Mouse (Mus musculus) neural tube, embryonic 11.5 days (tissue): Measurements from ENCODE around the gene Gna13. TPM values are rescaled to one million over a fixed set of nuclear protein-coding genes. Genes with fewer than 3 reads are reported as not detected.

ENCODE experiments used
- ATAC-seq: fragments of 200-750 bp; cut with Nextera tagmentation; 2 replicates; pipeline ENCODE4 v1.8.0; 2017; ENCODE audit warnings: moderate number of reproducible peaks, mild to moderate bottlenecking, moderate TSS enrichment, moderate library complexity; ENCODE audit not compliant: insufficient read depth, low FRiP score, low TSS enrichment
- DNase-seq: peaks from one replicate; pipeline ENCODE4 v3.0.0-alpha.2; 2015; ENCODE audit warnings: low spot score
- H3K27ac ChIP-seq: fragments of 300-500 bp; sonication (generic); 2 replicates; pipeline ENCODE4 v1.5.1; 2014; ENCODE audit warnings: low read depth, mild to moderate bottlenecking, low read length
- H3K27me3 ChIP-seq: fragments of 300-500 bp; sonication (generic); 2 replicates; pipeline ENCODE4 v1.6.1; 2014; ENCODE audit warnings: mild to moderate bottlenecking, low read length, mixed read lengths; ENCODE audit not compliant: control insufficient read depth, insufficient read depth
- H3K36me3 ChIP-seq: fragments of 300-500 bp; sonication (generic); 2 replicates; pipeline ENCODE4 v1.6.1; 2014; ENCODE audit warnings: mild to moderate bottlenecking, low read length, moderate library complexity, mixed read lengths; ENCODE audit not compliant: control insufficient read depth, insufficient read depth
- H3K4me1 ChIP-seq: fragments of 300-500 bp; sonication (generic); 2 replicates; pipeline ENCODE4 v1.6.1; 2014; ENCODE audit warnings: low read length, mixed read lengths; ENCODE audit not compliant: control insufficient read depth, insufficient read depth
- H3K4me2 ChIP-seq: fragments of 300-500 bp; sonication (generic); 2 replicates; pipeline ENCODE4 v1.6.1; 2014; ENCODE audit warnings: low read depth, mild to moderate bottlenecking, moderate library complexity
- H3K4me3 ChIP-seq: fragments of 300-500 bp; sonication (generic); 2 replicates; pipeline ENCODE4 v1.5.1; 2014; ENCODE audit warnings: low read depth, low read length
- H3K9ac ChIP-seq: fragments of 300-500 bp; sonication (generic); 2 replicates; pipeline ENCODE4 v1.6.1; 2014; ENCODE audit warnings: mild to moderate bottlenecking, low read length
- H3K9me3 ChIP-seq: fragments of 300-500 bp; sonication (generic); 2 replicates; pipeline ENCODE4 v1.6.1; 2016; ENCODE audit warnings: low read length; ENCODE audit not compliant: control insufficient read depth
- WGBS: fragments of 180-500 bp; shearing (Covaris S2); extraction: QIAGEN DNeasy Blood & Tissue Kit; methylation state at CpG from one replicate; pipeline ENCODE4 v1.1.7; 2014; 5-methylcytosine and 5-hydroxymethylcytosine counted together
- polyA plus RNA-seq: library from polyadenylated mRNA; unstranded; fragments of >200 nt; fragmentation: Nextera tagmentation; extraction: Ambion mirVana; gene quantifications from 2 replicates; pipeline ENCODE4 v1.2.1, GENCODE M21; 2014

Gna13 gene
- polyA plus RNA-seq, 1 experiment from 2014 or later = 19.9 TPM

DNA sequence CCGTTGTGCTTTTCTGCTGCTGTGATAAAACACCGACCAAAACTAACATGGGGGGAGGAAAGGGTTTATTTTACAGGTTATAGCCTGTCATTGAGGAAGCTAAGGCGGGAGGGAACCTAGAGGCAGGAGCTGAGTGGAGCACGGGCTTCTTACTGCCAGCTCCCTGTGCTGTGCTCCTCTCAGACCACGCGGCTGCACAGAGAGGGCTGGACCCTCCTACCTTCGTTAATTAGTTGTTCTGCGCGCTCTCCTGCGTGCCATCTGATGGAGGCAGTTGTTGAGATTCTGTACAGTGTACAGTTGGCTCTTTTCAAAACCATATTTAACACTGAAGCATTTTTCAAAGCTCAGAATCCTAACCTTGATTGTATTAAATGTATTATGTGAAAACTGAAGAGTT is 14.8 kb downstream of the Gna13 start:
- no peaks in the 10 kb centered on the region for H3K36me3 ChIP-seq
- WGBS = 48% methylated on average over 10 of the region's 10 CpGs
- H3K27me3 ChIP-seq = no peaks in the 10 kb centered on the region
- peaks cover 9% of the 10 kb centered on the region; the same call in 1 of the 2 replicates for H3K4me1 ChIP-seq
- no peak overlapping the region for H3K27ac ChIP-seq
- ATAC-seq (no peak), DNase-seq (no peak)
- H3K9me3 ChIP-seq = no peaks in the 10 kb centered on the region
- H3K4me3 ChIP-seq = no peak overlapping the region
- H3K9ac ChIP-seq = no peak overlapping the region
- no peak overlapping the region for H3K4me2 ChIP-seq

DNA sequence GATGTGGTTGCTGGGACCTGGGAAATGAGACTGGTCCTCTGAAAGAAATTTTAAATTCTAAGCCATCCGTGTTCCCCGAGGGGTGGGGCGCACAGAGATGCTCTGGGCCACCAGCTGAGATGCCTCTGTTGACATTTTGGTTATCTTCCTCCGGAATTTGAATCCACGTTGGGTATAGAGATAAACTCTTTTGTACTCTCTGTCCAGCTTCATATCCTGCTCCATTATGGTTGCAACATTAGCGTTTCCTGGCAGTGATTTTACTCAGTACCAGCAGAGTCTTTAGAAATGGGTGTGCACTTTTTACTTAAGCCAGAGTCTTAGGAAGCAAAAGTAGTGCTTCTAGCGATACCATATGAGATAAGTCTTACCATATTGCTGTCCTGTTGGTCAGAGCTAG is 15.4 kb downstream of the Gna13 start:
- Histone ChIP-seq H3K4me1 (peaks cover 9% of the 10 kb centered on the region; the same call in 1 of the 2 replicates), H3K27ac (no peak overlapping the region), H3K27me3 (no peaks in the 10 kb centered on the region), H3K4me3 (no peak overlapping the region), H3K4me2 (no peak overlapping the region), H3K36me3 (no peaks in the 10 kb centered on the region), H3K9me3 (no peaks in the 10 kb centered on the region), H3K9ac (no peak overlapping the region)
- ATAC-seq (no peak), DNase-seq (no peak)
- 81% methylated on average over 7 of the region's 7 CpGs for WGBS

DNA sequence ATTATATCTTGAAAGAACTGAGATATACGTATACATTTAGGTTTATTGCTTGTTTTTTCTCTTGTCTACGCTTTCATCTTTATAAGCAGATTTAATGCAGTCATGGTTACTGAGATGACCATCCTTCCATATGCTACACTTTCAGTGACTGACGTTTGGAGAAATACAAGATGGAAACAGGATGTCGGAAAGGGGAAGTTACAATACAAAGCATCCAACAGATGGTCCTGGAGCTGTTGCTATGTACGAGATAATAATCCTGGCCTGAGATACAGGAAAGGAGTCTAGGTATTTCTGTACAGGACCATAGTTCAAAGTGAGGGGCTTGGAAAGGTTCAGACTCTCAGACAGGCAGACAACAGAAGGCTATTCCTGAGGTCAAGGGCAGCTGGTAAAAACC is 18.0 kb downstream of the Gna13 start:
- ATAC-seq = no peak
- 83% methylated on average over 5 of the region's 5 CpGs for WGBS

DNA sequence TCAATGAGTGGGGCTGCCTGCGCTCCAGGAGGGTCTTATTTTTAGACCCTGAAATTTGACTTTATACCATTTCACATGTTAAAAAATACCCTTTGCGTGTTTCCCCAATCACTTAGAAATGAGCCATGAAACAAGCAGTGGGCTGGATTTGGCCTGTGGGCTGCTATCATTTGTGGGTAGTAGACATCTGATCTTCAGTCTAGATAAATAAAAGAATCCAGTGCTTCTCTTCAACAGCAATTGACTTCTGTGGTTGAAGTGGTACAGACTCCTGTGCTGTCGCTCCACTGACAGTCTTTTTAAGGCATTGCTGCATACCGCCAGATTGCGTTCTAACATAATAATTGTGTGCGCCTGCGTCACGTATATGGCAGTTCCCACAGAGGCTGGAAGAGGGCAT is 22.7 kb downstream of the Gna13 start:
- WGBS = 93% methylated on average over 8 of the region's 8 CpGs
- no peak for DNase-seq
- H3K9me3 ChIP-seq = no peaks in the 10 kb centered on the region
- no peak for ATAC-seq
- H3K27me3 ChIP-seq = no peaks in the 10 kb centered on the region
- no peaks in the 10 kb centered on the region for H3K4me1 ChIP-seq
- H3K36me3 ChIP-seq = no peaks in the 10 kb centered on the region
- H3K9ac ChIP-seq = no peak overlapping the region
- no peak overlapping the region for H3K4me3 ChIP-seq
- no peak overlapping the region for H3K27ac ChIP-seq
- H3K4me2 ChIP-seq = no peak overlapping the region

More for the DNA sequence above, 18.0 kb downstream of the Gna13 start:
- no peak for DNase-seq
- H3K9me3 ChIP-seq = no peaks in the 10 kb centered on the region
- H3K4me1 ChIP-seq = peaks cover 9% of the 10 kb centered on the region; the same call in 1 of the 2 replicates
- no peak overlapping the region for H3K27ac ChIP-seq
- H3K36me3 ChIP-seq = no peaks in the 10 kb centered on the region
- no peak overlapping the region for H3K9ac ChIP-seq
- no peak overlapping the region for H3K4me3 ChIP-seq
- H3K4me2 ChIP-seq = no peak overlapping the region
- H3K27me3 ChIP-seq = no peaks in the 10 kb centered on the region

DNA sequence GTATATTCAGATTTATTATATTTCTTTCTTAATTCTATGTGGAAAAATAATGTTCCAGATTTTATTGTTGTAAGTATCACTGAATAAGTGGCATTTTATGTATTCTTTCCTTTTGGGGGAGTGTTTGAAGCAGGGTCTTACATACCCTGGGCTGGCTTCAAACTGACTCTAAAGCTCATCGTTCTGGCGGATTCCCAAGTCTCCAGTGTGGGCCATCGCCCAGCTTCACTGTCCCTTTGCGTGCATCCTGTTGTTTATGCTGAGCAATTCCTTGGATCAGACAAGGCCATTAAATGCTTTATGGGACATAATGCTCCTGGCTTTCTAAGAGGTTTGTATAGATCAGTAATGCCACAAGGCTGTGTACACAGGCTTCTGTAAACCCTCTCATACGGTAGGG is 26.4 kb downstream of the Gna13 start:
- DNase-seq (no peak), ATAC-seq (no peak)
- Histone ChIP-seq H3K4me3 (no peak overlapping the region), H3K4me1 (no peaks in the 10 kb centered on the region), H3K9me3 (no peaks in the 10 kb centered on the region), H3K27ac (no peak overlapping the region), H3K27me3 (no peaks in the 10 kb centered on the region), H3K36me3 (no peaks in the 10 kb centered on the region), H3K9ac (no peak overlapping the region), H3K4me2 (no peak overlapping the region)
- 93% methylated on average over 5 of the region's 5 CpGs for WGBS

DNA sequence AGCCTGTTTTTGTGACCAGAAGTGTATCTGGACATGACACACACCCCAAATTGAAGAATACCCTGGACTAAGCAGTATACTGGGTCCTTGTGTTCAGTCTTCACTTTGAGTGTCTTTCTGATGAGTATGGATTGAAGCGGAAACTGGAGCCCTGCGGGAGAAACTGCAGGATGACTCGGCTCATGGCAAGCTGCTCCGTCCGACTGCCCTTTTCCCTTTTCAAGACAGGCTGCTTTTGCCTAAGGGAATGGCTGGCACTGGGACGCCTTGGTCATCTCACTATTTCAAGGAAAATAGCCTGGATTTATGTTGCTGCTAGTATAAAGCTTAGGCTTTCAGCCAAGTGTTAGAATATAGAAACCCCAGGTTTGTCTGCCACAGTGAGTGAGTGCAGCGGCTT is 28.6 kb downstream of the Gna13 start:
- no peak overlapping the region for H3K9ac ChIP-seq
- H3K9me3 ChIP-seq = no peaks in the 10 kb centered on the region
- no peaks in the 10 kb centered on the region for H3K36me3 ChIP-seq
- no peak overlapping the region for H3K27ac ChIP-seq
- H3K4me2 ChIP-seq = no peak overlapping the region
- ATAC-seq = no peak
- 85% methylated on average over 7 of the region's 7 CpGs for WGBS
- no peak for DNase-seq
- no peak overlapping the region for H3K4me3 ChIP-seq
- H3K4me1 ChIP-seq = no peaks in the 10 kb centered on the region
- no peaks in the 10 kb centered on the region for H3K27me3 ChIP-seq

DNA sequence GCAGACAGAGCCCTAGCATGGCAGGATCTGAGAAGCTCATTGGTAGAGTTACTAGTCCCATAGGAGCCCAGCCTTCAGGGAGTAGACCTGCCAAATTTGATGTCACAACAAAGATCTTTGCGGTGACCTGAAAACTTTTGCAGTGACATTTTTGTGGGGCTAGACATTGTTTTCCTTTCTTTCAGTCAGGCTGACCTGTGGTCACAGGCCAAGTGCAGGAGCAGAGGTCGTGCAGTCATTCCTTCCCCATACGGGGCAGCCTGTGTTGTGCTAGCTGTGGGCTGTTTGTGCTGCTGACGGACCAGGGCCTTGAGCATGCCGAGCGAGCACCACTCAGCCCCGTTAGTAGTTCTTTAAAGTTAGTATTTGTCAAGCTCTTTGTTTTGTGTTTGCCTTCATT is 29.1 kb downstream of the Gna13 start:
- Histone ChIP-seq H3K4me3 (no peak overlapping the region), H3K9me3 (no peaks in the 10 kb centered on the region), H3K27ac (no peak overlapping the region), H3K36me3 (peaks cover 2% of the 10 kb centered on the region; the same call in 1 of the 2 replicates), H3K4me1 (no peaks in the 10 kb centered on the region), H3K27me3 (no peaks in the 10 kb centered on the region), H3K9ac (no peak overlapping the region), H3K4me2 (no peak overlapping the region)
- WGBS = 58% methylated on average over 7 of the region's 7 CpGs
- ATAC-seq (no peak), DNase-seq (no peak)

DNA sequence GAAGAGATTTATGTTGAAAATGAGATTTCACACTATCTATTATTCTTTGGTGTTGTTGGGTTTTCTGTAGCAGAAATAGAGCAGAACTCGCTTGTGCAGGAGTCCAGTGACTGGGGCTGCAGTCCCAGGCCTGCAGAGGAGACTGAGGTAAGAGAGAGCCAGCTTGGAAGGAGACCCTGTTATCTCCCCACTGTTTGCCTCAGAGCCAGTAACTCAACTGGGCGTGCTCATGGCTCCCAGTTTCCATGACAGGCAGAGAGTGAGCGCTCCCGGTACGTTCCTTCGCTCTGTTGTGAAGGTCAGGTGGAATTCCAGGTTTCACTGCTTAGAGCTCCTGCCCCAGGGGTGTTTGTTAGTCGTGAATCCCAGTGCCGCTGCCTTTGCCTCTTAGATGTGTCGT is 30.0 kb downstream of the Gna13 start:
- Histone ChIP-seq H3K9ac (no peak overlapping the region), H3K27me3 (no peaks in the 10 kb centered on the region), H3K9me3 (no peaks in the 10 kb centered on the region), H3K27ac (no peak overlapping the region), H3K4me3 (no peak overlapping the region), H3K4me1 (no peaks in the 10 kb centered on the region), H3K36me3 (peaks cover 4% of the 10 kb centered on the region), H3K4me2 (no peak overlapping the region)
- ATAC-seq (no peak), DNase-seq (no peak)
- 89% methylated on average over 9 of the region's 9 CpGs for WGBS

DNA sequence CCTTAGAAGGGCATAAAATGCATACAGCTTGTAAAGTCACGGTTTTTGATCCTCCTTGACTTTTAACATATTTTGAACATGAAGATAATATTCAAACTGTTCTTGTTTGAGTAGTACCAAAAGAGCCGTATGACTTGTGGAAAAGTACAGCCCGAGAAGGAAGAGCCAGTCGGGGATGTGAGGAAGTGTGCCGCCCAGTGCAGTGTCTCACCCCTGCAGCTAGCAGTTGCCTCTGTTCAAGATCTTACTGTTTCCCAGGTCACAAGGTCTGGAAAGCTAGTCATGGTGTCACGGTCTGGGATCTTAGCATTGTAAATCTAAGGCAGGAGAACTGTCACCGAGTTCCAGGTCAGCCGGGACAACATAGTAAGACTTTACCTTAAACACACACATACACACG is 32.1 kb downstream of the Gna13 start:
- 81% methylated on average over 9 of the region's 9 CpGs for WGBS
- no peaks in the 10 kb centered on the region for H3K27me3 ChIP-seq

More for the DNA sequence above, 32.1 kb downstream of the Gna13 start:
- H3K4me1 ChIP-seq = no peaks in the 10 kb centered on the region
- H3K9ac ChIP-seq = no peak overlapping the region
- no peak overlapping the region for H3K27ac ChIP-seq
- DNase-seq (no peak), ATAC-seq (no peak)
- no peaks in the 10 kb centered on the region for H3K9me3 ChIP-seq
- H3K4me3 ChIP-seq = no peak overlapping the region
- H3K4me2 ChIP-seq = no peak overlapping the region
- peaks cover 10% of the 10 kb centered on the region for H3K36me3 ChIP-seq
